Mouse (Mus musculus): ENCODE measurements around the gene Heatr4. TPM values are rescaled to one million over a fixed set of nuclear protein-coding genes. Genes with fewer than 3 reads are reported as not detected.
A peak's percentile ranks its signal among the peaks of the same experiment; 100 is the strongest.
"Not testable (repeated sequence)": the region's sequence is repeated elsewhere in the genome, so short reads cannot be mapped to it uniquely, and the experiment has no call there.

Heatr4 gene
- polyA plus RNA-seq, 1 experiment from 2014 or later = not detected

GRCm38 (mm10) chr12:84011251-84012040 lies 26.8 kb upstream of the Heatr4 start:
- H3K36me3 ChIP-seq (ENCODE audit: insufficient read depth, low read length) = no peaks in the 10 kb centered on the region; the same call in 1 of the 2 replicates
- DNase-seq (ENCODE audit: low spot score) (peak; percentile 93), ATAC-seq (peak; percentile 60)
- H3K4me2 ChIP-seq (replicated peaks; ENCODE audit: low read depth, low read length) = peak overlapping the region; percentile 55
- H3K4me1 ChIP-seq (ENCODE audit: insufficient read depth, low read depth, low read length) = peaks cover 5% of the 10 kb centered on the region; the same call in 1 of the 2 replicates
- peak overlapping the region; percentile 72; the same call in 1 of the 2 replicates for H3K27ac ChIP-seq (ENCODE audit: low read length)
- 38% methylated on average over 12 of the region's 12 CpGs for WGBS
- no peak overlapping the region for H3K9ac ChIP-seq (replicated peaks; ENCODE audit: low read depth)
- peak overlapping the region; percentile 41 for H3K4me3 ChIP-seq (ENCODE audit: low read depth, low read length)
- no peaks in the 10 kb centered on the region for H3K27me3 ChIP-seq (replicated peaks; ENCODE audit: insufficient read depth, low read length)
- TF ChIP-seq EP300 (IDR thresholded peaks at IDR 0.05) (no peak), CTCF (IDR thresholded peaks at IDR 0.05) (peak; percentile 9; the same call in 1 of the 2 replicates)
- H3K9me3 ChIP-seq (ENCODE audit: low read length) = no peaks in the 10 kb centered on the region

GRCm38 (mm10) chr12:84010201-84010600 lies 25.5 kb upstream of the Heatr4 start:
- no peak for ATAC-seq
- H3K27ac ChIP-seq (ENCODE audit: low read length) = no peak overlapping the region

GRCm38 (mm10) chr12:84009171-84009965 lies 24.7 kb upstream of the Heatr4 start, which contains the start of gene Acot1:
Gene Acot1 (plus strand): TSS chr12:84009490.
- not testable (repeated sequence) for H3K4me1 ChIP-seq (ENCODE audit: insufficient read depth, low read depth, low read length); H3K9me3 ChIP-seq (ENCODE audit: low read length); H3K36me3 ChIP-seq (ENCODE audit: insufficient read depth, low read length); H3K27me3 ChIP-seq (replicated peaks; ENCODE audit: insufficient read depth, low read length)
- TF ChIP-seq EP300 (IDR thresholded peaks at IDR 0.05) = peak; percentile 90
- Histone ChIP-seq H3K9ac (replicated peaks; ENCODE audit: low read depth) (peak within 1 kb of the TSS; percentile 48), H3K4me3 (ENCODE audit: low read depth, low read length) (peak within 1 kb of the TSS; percentile 41), H3K4me2 (replicated peaks; ENCODE audit: low read depth, low read length) (peak within 1 kb of the TSS; percentile 55), H3K27ac (ENCODE audit: low read length) (peak within 1 kb of the TSS; percentile 80)
- 3% methylated on average over 42 of the region's 70 CpGs for WGBS
- ATAC-seq (peak; percentile 98), DNase-seq (ENCODE audit: low spot score) (peak; percentile 97)

More at GRCm38 (mm10) chr12:84010201-84010600, 25.5 kb upstream of the Heatr4 start:
- Histone ChIP-seq H3K27me3 (replicated peaks; ENCODE audit: insufficient read depth, low read length) (no peaks in the 10 kb centered on the region), H3K4me2 (replicated peaks; ENCODE audit: low read depth, low read length) (peak overlapping the region; percentile 55), H3K4me3 (ENCODE audit: low read depth, low read length) (peak overlapping the region; percentile 41), H3K9me3 (ENCODE audit: low read length) (no peaks in the 10 kb centered on the region), H3K9ac (replicated peaks; ENCODE audit: low read depth) (peak overlapping the region; percentile 48; the same call in 1 of the 2 replicates), H3K36me3 (ENCODE audit: insufficient read depth, low read length) (no peaks in the 10 kb centered on the region), H3K4me1 (ENCODE audit: insufficient read depth, low read depth, low read length) (peaks cover 5% of the 10 kb centered on the region; the same call in 1 of the 2 replicates)
- 52% methylated on average over 3 of the region's 3 CpGs for WGBS
- TF ChIP-seq CTCF (IDR thresholded peaks at IDR 0.05) (no peak), EP300 (IDR thresholded peaks at IDR 0.05) (no peak)
- no peak for DNase-seq (ENCODE audit: low spot score)

- no peaks in the 10 kb centered on the region for H3K36me3 ChIP-seq (ENCODE audit: insufficient read depth, low read length)
- H3K4me3 ChIP-seq (ENCODE audit: low read depth, low read length) = peak overlapping the region; percentile 41; the same call in 1 of the 2 replicates
- 37% methylated on average over 8 of the region's 8 CpGs for WGBS
- TF ChIP-seq CTCF (IDR thresholded peaks at IDR 0.05) = no peak
- no peak for TF ChIP-seq EP300 (IDR thresholded peaks at IDR 0.05)
- ATAC-seq (no peak), DNase-seq (ENCODE audit: low spot score) (no peak)
- H3K9ac ChIP-seq (replicated peaks; ENCODE audit: low read depth) = peak overlapping the region; percentile 32; the same call in 1 of the 2 replicates
- H3K4me1 ChIP-seq (ENCODE audit: insufficient read depth, low read depth, low read length) = peaks cover 5% of the 10 kb centered on the region; the same call in 1 of the 2 replicates
- H3K27ac ChIP-seq (ENCODE audit: low read length) = peak overlapping the region; percentile 80
- H3K27me3 ChIP-seq (replicated peaks; ENCODE audit: insufficient read depth, low read length) = no peaks in the 10 kb centered on the region
- no peaks in the 10 kb centered on the region for H3K9me3 ChIP-seq (ENCODE audit: low read length)
- H3K4me2 ChIP-seq (replicated peaks; ENCODE audit: low read depth, low read length) = peak overlapping the region; percentile 55
Measured at GRCm38 (mm10) chr12:84008729-84009128, 24.1 kb upstream of the Heatr4 start.

GRCm38 (mm10) chr12:84008251-84008650 lies 23.6 kb upstream of the Heatr4 start:
- peak; percentile 67 for DNase-seq (ENCODE audit: low spot score)

GRCm38 (mm10) chr12:84003866-84004265 lies 19.2 kb upstream of the Heatr4 start:
- H3K9me3 ChIP-seq (ENCODE audit: low read length) = no peaks in the 10 kb centered on the region
- no peak overlapping the region for H3K9ac ChIP-seq (replicated peaks; ENCODE audit: low read depth)
- ATAC-seq (no peak), DNase-seq (ENCODE audit: low spot score) (no peak)
- H3K4me2 ChIP-seq (replicated peaks; ENCODE audit: low read depth, low read length) = no peak overlapping the region
- no peak overlapping the region for H3K4me3 ChIP-seq (ENCODE audit: low read depth, low read length)
- H3K27me3 ChIP-seq (replicated peaks; ENCODE audit: insufficient read depth, low read length) = no peaks in the 10 kb centered on the region
- no peaks in the 10 kb centered on the region for H3K36me3 ChIP-seq (ENCODE audit: insufficient read depth, low read length)
- TF ChIP-seq EP300 (IDR thresholded peaks at IDR 0.05) (no peak), CTCF (IDR thresholded peaks at IDR 0.05) (no peak)
- H3K4me1 ChIP-seq (ENCODE audit: insufficient read depth, low read depth, low read length) = no peaks in the 10 kb centered on the region; the same call in 1 of the 2 replicates
- no peak overlapping the region for H3K27ac ChIP-seq (ENCODE audit: low read length)
- WGBS = 84% methylated on average over 1 of the region's 1 CpGs

More at GRCm38 (mm10) chr12:84008251-84008650, 23.6 kb upstream of the Heatr4 start:
- Histone ChIP-seq H3K27me3 (replicated peaks; ENCODE audit: insufficient read depth, low read length) (no peaks in the 10 kb centered on the region), H3K4me2 (replicated peaks; ENCODE audit: low read depth, low read length) (peak overlapping the region; percentile 55), H3K4me3 (ENCODE audit: low read depth, low read length) (no peak overlapping the region), H3K9ac (replicated peaks; ENCODE audit: low read depth) (no peak overlapping the region), H3K9me3 (ENCODE audit: low read length) (no peaks in the 10 kb centered on the region), H3K36me3 (ENCODE audit: insufficient read depth, low read length) (no peaks in the 10 kb centered on the region), H3K4me1 (ENCODE audit: insufficient read depth, low read depth, low read length) (peaks cover 5% of the 10 kb centered on the region; the same call in 1 of the 2 replicates), H3K27ac (ENCODE audit: low read length) (peak overlapping the region; percentile 80)
- ATAC-seq = no peak
- no peak for TF ChIP-seq CTCF (IDR thresholded peaks at IDR 0.05)
- TF ChIP-seq EP300 (IDR thresholded peaks at IDR 0.05) = peak; percentile 78
- WGBS = 63% methylated on average over 11 of the region's 12 CpGs

Data from lung, postnatal 0 days (tissue).